ENCODE assay signal across 28 mouse cellular contexts in the genomic region with DNA sequence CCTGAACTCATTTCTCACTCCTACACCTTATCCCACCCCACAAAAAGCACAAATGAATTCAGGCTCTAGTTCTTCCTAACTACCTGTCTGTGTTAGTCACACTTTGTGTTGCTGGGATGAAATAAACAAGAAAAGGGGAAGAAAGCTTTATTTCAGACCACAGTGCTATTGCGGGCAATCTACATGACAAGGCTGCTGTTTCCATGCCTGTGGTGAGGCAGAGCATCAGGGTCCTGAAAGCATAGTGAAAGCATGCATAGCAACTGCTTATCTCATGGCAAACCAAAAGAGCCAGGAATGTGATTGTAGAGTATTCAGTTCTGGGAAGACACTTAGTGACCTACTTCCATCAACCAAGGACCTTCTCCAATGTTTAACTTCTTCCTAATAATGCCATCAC. TPM values are rescaled to one million over a fixed set of nuclear protein-coding genes. Genes with fewer than 3 reads are reported as not detected.
"Had no signal": no experiment of that assay in that cellular context is flagged by ENCODE, and none has a peak within 500 bp of the region (broad histone marks: within the 10 kb centered on the region; RNA-seq: fewer than 3 reads in every experiment).

No protein-coding gene starts in this region.

- ATAC-seq: hindbrain, embryonic 16.5 days; inflammation-experienced regulatory T-cells, adult 6 months; intestine, embryonic 15.5 days; intestine, postnatal 0 days; liver, embryonic 12.5 days had no signal

- H3K9ac ChIP-seq: heart, embryonic 13.5 days; heart, embryonic 15.5 days; hindbrain, embryonic 12.5 days; hindbrain, embryonic 14.5 days; intestine, embryonic 15.5 days; limb, embryonic 13.5 days; limb, embryonic 15.5 days; liver, embryonic 12.5 days; liver, embryonic 14.5 days had no signal

- H3K27ac ChIP-seq: heart, adult 2 months; heart, embryonic 13.5 days; heart, embryonic 15.5 days; hindbrain, embryonic 10.5 days; hindbrain, embryonic 12.5 days; hindbrain, embryonic 14.5 days; intestine, embryonic 15.5 days; left cerebral cortex, adult 2 months; limb, embryonic 13.5 days; limb, embryonic 15.5 days; liver, embryonic 12.5 days; liver, embryonic 14.5 days had no signal

- H3K27me3 ChIP-seq: heart, embryonic 13.5 days; heart, embryonic 15.5 days; hindbrain, embryonic 12.5 days; intestine, embryonic 15.5 days; limb, embryonic 13.5 days; limb, embryonic 15.5 days; liver, embryonic 12.5 days had no signal

- H3K4me3 ChIP-seq: heart, adult 2 months; heart, embryonic 13.5 days; heart, embryonic 15.5 days; hindbrain, embryonic 10.5 days; hindbrain, embryonic 12.5 days; intestine, embryonic 15.5 days; left cerebral cortex, adult 2 months; limb, embryonic 13.5 days; limb, embryonic 15.5 days; liver, embryonic 12.5 days had no signal

- H3K4me1 ChIP-seq: heart, embryonic 13.5 days; heart, embryonic 15.5 days; hindbrain, embryonic 10.5 days; hindbrain, embryonic 12.5 days; intestine, embryonic 15.5 days; limb, embryonic 13.5 days; limb, embryonic 15.5 days; liver, embryonic 12.5 days had no signal

- H3K9me3 ChIP-seq: heart, embryonic 13.5 days; heart, embryonic 15.5 days; hindbrain, embryonic 10.5 days; hindbrain, embryonic 12.5 days; intestine, embryonic 15.5 days; limb, embryonic 13.5 days; limb, embryonic 15.5 days; liver, embryonic 12.5 days had no signal

- H3K36me3 ChIP-seq: heart, embryonic 13.5 days; heart, embryonic 15.5 days; hindbrain, embryonic 10.5 days; hindbrain, embryonic 12.5 days; intestine, embryonic 15.5 days; limb, embryonic 13.5 days; limb, embryonic 15.5 days; liver, embryonic 12.5 days had no signal

- H3K4me2 ChIP-seq: heart, embryonic 11.5 days; heart, embryonic 13.5 days; heart, embryonic 15.5 days; hindbrain, embryonic 12.5 days; hindbrain, embryonic 14.5 days; intestine, embryonic 15.5 days; limb, embryonic 13.5 days; limb, embryonic 15.5 days; liver, embryonic 12.5 days had no signal

- DNase-seq: gastrocnemius, postnatal 14 days; gastrocnemius, postnatal 36 days; heart, adult 11 months; heart, adult 2 months; heart, postnatal 14 days; heart, postnatal 36 days; kidney, adult 18-20 months; kidney, adult 8-10 months; kidney, postnatal 10 days; kidney, postnatal 25 days; layer of hippocampus, adult 9-11 months; left cerebral cortex, postnatal 4 days had no signal

RNA-seq across cellular contexts. Expression of gene Trpc6, which starts 10.3 kb away (rescaled TPM):
- total RNA-seq: liver, adult 2 months had no signal
- polyA plus RNA-seq: inflammation-experienced regulatory T-cells, adult 6 months; liver, adult 2 months had no signal
